Mouse (Mus musculus): ENCODE data around the gene Diras2. TPM values are rescaled to one million over a fixed set of nuclear protein-coding genes. Genes with fewer than 3 reads are reported as not detected.

The Diras2 gene
- polyA plus RNA-seq, 1 experiment from 2014 or later = 0.39 TPM

GRCm38 (mm10) chr13:52569194-52569769, 38.2 kb upstream of the Diras2 start:
- DNase-seq (ENCODE audit: low spot score) (no peak), ATAC-seq (ENCODE audit: low FRiP score, low TSS enrichment) (no peak)
- Histone ChIP-seq H3K27ac (replicated peaks) (no peak overlapping the region), H3K36me3 (ENCODE audit: control insufficient read depth, insufficient read depth, low read length) (no peaks in the 10 kb centered on the region), H3K27me3 (ENCODE audit: control insufficient read depth, insufficient read depth, low read length) (no peaks in the 10 kb centered on the region), H3K9ac (ENCODE audit: low read length) (no peak overlapping the region), H3K9me3 (ENCODE audit: control insufficient read depth, low read length) (no peaks in the 10 kb centered on the region), H3K4me2 (replicated peaks; ENCODE audit: low read depth) (no peak overlapping the region), H3K4me1 (replicated peaks; ENCODE audit: control insufficient read depth, insufficient read depth) (no peaks in the 10 kb centered on the region), H3K4me3 (ENCODE audit: low read depth, low read length) (no peak overlapping the region)
- TF ChIP-seq CTCF (IDR thresholded peaks at IDR 0.05; ENCODE audit: low read depth) = no peak
- no peak for TF ChIP-seq EP300 (optimal IDR thresholded peaks at IDR 0.05)
- 56% methylated on average over 8 of the region's 8 CpGs for WGBS

GRCm38 (mm10) chr13:52566777-52567176, 35.7 kb upstream of the Diras2 start:
- Histone ChIP-seq H3K9me3 (ENCODE audit: control insufficient read depth, low read length) (no peaks in the 10 kb centered on the region), H3K36me3 (ENCODE audit: control insufficient read depth, insufficient read depth, low read length) (no peaks in the 10 kb centered on the region), H3K27ac (replicated peaks) (no peak overlapping the region), H3K4me2 (replicated peaks; ENCODE audit: low read depth) (no peak overlapping the region), H3K27me3 (ENCODE audit: control insufficient read depth, insufficient read depth, low read length) (no peaks in the 10 kb centered on the region), H3K4me1 (replicated peaks; ENCODE audit: control insufficient read depth, insufficient read depth) (no peaks in the 10 kb centered on the region), H3K4me3 (ENCODE audit: low read depth, low read length) (no peak overlapping the region), H3K9ac (ENCODE audit: low read length) (no peak overlapping the region)
- DNase-seq (ENCODE audit: low spot score) (no peak), ATAC-seq (ENCODE audit: low FRiP score, low TSS enrichment) (no peak)
- WGBS = 64% methylated on average over 7 of the region's 7 CpGs
- no peak for TF ChIP-seq EP300 (optimal IDR thresholded peaks at IDR 0.05)
- TF ChIP-seq CTCF (IDR thresholded peaks at IDR 0.05; ENCODE audit: low read depth) = no peak

DNA sequence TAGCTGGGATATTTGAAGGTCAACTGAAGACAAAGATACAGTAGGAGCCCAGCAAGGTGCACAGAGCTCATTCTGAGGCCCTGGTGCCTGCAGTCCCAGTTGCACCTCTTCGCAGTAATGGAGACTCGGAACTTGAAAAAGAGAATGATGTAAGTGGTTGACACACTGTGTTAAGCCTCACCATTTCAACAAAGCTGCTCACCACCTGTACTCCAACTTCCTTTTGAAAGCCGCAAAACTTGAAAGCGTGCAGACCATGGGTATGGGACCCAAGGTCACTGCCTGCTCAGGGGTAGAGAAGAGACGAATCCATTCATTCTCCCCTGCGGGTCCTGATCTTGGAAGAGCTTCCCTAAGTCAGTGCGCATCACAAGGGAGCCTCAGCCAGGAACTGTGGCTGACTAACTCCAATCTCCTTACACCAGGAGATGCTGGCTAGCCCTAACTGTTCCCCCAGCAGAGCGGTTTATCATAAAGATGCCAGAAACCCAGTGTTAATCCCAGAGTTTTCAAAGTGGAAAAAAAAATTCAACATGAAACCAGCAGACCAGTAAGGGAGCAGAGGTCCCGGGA, 35.2 kb upstream of the Diras2 start:
- no peaks in the 10 kb centered on the region for H3K27me3 ChIP-seq (ENCODE audit: control insufficient read depth, insufficient read depth, low read length)
- no peak overlapping the region for H3K4me3 ChIP-seq (ENCODE audit: low read depth, low read length)
- H3K9ac ChIP-seq (ENCODE audit: low read length) = no peak overlapping the region
- H3K9me3 ChIP-seq (ENCODE audit: control insufficient read depth, low read length) = no peaks in the 10 kb centered on the region
- no peak overlapping the region for H3K27ac ChIP-seq (replicated peaks)
- DNase-seq (ENCODE audit: low spot score) (no peak), ATAC-seq (ENCODE audit: low FRiP score, low TSS enrichment) (no peak)
- TF ChIP-seq EP300 (optimal IDR thresholded peaks at IDR 0.05) (no peak), CTCF (IDR thresholded peaks at IDR 0.05; ENCODE audit: low read depth) (no peak)
- H3K4me2 ChIP-seq (replicated peaks; ENCODE audit: low read depth) = no peak overlapping the region
- WGBS = 85% methylated on average over 9 of the region's 9 CpGs
- no peaks in the 10 kb centered on the region for H3K4me1 ChIP-seq (replicated peaks; ENCODE audit: control insufficient read depth, insufficient read depth)
- H3K36me3 ChIP-seq (ENCODE audit: control insufficient read depth, insufficient read depth, low read length) = no peaks in the 10 kb centered on the region

- Histone ChIP-seq H3K4me2 (replicated peaks; ENCODE audit: low read depth) (no peak overlapping the region), H3K4me1 (replicated peaks; ENCODE audit: control insufficient read depth, insufficient read depth) (no peaks in the 10 kb centered on the region), H3K27me3 (ENCODE audit: control insufficient read depth, insufficient read depth, low read length) (no peaks in the 10 kb centered on the region), H3K9me3 (ENCODE audit: control insufficient read depth, low read length) (no peaks in the 10 kb centered on the region), H3K27ac (replicated peaks) (no peak overlapping the region), H3K4me3 (ENCODE audit: low read depth, low read length) (no peak overlapping the region), H3K36me3 (ENCODE audit: control insufficient read depth, insufficient read depth, low read length) (no peaks in the 10 kb centered on the region), H3K9ac (ENCODE audit: low read length) (no peak overlapping the region)
- peak; percentile 75 for TF ChIP-seq CTCF (IDR thresholded peaks at IDR 0.05; ENCODE audit: low read depth)
- no peak for TF ChIP-seq EP300 (optimal IDR thresholded peaks at IDR 0.05)
- DNase-seq (ENCODE audit: low spot score) = no peak
- no peak for ATAC-seq (ENCODE audit: low FRiP score, low TSS enrichment)
- 80% methylated on average over 18 of the region's 18 CpGs for WGBS
These were observed 34.1 kb upstream of the Diras2 start for GRCm38 (mm10) chr13:52565103-52565739.

DNA sequence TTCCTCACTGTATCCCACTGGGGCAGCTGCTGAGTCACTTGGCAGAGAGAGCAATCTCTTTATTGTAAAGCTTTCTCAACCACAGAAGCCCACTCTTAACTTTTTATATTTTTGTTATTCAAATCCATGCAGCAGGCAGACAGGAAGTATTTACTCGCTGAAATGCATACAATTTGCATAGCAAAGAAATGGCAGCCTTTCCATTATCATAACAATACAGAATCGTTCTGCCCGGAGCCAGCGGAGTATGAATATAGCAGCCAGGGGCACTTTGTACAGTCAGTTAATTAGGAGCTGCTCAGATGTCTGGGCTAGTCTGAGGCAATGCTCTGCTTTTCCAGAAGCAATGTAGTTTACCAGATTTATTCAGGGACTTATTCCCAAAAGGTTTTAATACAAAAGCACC, 31.1 kb upstream of the Diras2 start:
- no peak overlapping the region for H3K9ac ChIP-seq (ENCODE audit: low read length)
- TF ChIP-seq CTCF (IDR thresholded peaks at IDR 0.05; ENCODE audit: low read depth) (no peak), EP300 (optimal IDR thresholded peaks at IDR 0.05) (no peak)

More for the DNA sequence above, 31.1 kb upstream of the Diras2 start:
- no peaks in the 10 kb centered on the region for H3K9me3 ChIP-seq (ENCODE audit: control insufficient read depth, low read length)
- H3K27me3 ChIP-seq (ENCODE audit: control insufficient read depth, insufficient read depth, low read length) = no peaks in the 10 kb centered on the region
- H3K27ac ChIP-seq (replicated peaks) = no peak overlapping the region
- no peak overlapping the region for H3K4me2 ChIP-seq (replicated peaks; ENCODE audit: low read depth)
- H3K36me3 ChIP-seq (ENCODE audit: control insufficient read depth, insufficient read depth, low read length) = no peaks in the 10 kb centered on the region
- no peaks in the 10 kb centered on the region for H3K4me1 ChIP-seq (replicated peaks; ENCODE audit: control insufficient read depth, insufficient read depth)
- 34% methylated on average over 4 of the region's 4 CpGs for WGBS
- no peak for DNase-seq (ENCODE audit: low spot score)
- H3K4me3 ChIP-seq (ENCODE audit: low read depth, low read length) = no peak overlapping the region
- ATAC-seq (ENCODE audit: low FRiP score, low TSS enrichment) = no peak

Data from stomach, postnatal 0 days (tissue).